Mouse (Mus musculus) olfactory bulb, adult 2 months (tissue): ENCODE results near the gene Ptar1. TPM values are rescaled to one million over a fixed set of nuclear protein-coding genes. Genes with fewer than 3 reads are reported as not detected.
"Not testable (repeated sequence)": the region's sequence is repeated elsewhere in the genome, so short reads cannot be mapped to it uniquely, and the experiment has no call there.

ENCODE experiments used
- H3K27ac ChIP-seq: fragments of 200-500 bp; 2 replicates; pipeline ENCODE4 v1.5.1; 2012; ENCODE audit warnings: low read depth, low read length; ENCODE audit not compliant: insufficient read depth
- H3K4me1 ChIP-seq: fragments of 200-500 bp; 2 replicates; pipeline ENCODE4 v1.6.1; 2012; ENCODE audit warnings: low read length; ENCODE audit not compliant: control insufficient read depth, insufficient read depth
- H3K4me3 ChIP-seq: fragments of 200-500 bp; 2 replicates; pipeline ENCODE4 v1.5.1; 2012; ENCODE audit warnings: mild to moderate bottlenecking, low read depth, low read length, moderate library complexity; ENCODE audit not compliant: insufficient read depth
- CTCF ChIP-seq: fragments of 200-500 bp; IDR thresholded peaks from 2 replicates; pipeline ENCODE4 v1.5.1; 2012; ENCODE audit warnings: low read depth, mild to moderate bottlenecking, low read length, moderate library complexity; ENCODE audit not compliant: insufficient read depth
- POLR2A ChIP-seq: fragments of 200-500 bp; IDR thresholded peaks from 2 replicates; pipeline ENCODE4 v1.6.1; 2012; ENCODE audit warnings: mild to moderate bottlenecking, low read depth, low read length, moderate library complexity; ENCODE audit not compliant: insufficient read depth
- WGBS: fragments of 180-500 bp; shearing (Covaris S2); methylation state at CpG from one replicate; pipeline ENCODE4 v1.1.7; 2018; 5-methylcytosine and 5-hydroxymethylcytosine counted together
- polyA plus RNA-seq: library from polyadenylated mRNA; stranded (reverse); fragments of >200 nt; gene quantifications from 2 replicates; pipeline ENCODE4 v1.2.4, GENCODE M21; 2012; ENCODE audit warnings: low replicate concordance; ENCODE audit not compliant: missing spikeins, insufficient read depth, insufficient read length

Gene Ptar1
- polyA plus RNA-seq, 1 experiment, result not detected

DNA sequence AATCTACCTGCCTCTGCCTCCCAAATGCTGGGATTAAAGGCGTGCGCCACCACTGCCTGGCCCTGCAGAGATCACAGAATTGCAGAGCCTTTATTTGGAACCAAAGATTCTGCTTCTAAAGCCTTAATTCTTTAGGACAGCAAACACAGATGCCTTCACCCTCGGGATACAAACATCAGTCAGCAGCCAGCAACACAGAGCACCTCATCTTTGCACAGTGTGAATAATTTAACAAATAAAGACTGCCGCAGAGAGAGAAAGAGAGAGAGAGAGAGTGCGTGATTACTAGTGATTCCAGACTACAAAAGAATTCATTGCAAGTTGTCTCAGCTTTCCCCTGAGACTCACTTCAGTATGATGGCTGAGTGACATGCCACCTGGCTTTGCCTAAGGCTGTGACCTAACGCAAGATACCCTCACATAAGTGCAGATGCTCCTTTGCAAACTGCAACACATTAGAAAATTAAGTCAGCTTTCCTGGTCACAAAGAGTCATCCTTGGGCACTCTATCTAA is 19.0 kb upstream of the Ptar1 start:
- no peaks in the 10 kb centered on the region for H3K4me1 ChIP-seq
- TF ChIP-seq POLR2A (no peak), CTCF (no peak)
- H3K27ac ChIP-seq, result no peak overlapping the region
- no peak overlapping the region for H3K4me3 ChIP-seq
- 74% methylated on average over 6 of the region's 6 CpGs for WGBS

- WGBS, result 48% methylated on average over 2 of the region's 2 CpGs
- TF ChIP-seq CTCF (no peak), POLR2A (no peak)
- Histone ChIP-seq H3K4me1 (no peaks in the 10 kb centered on the region), H3K4me3 (no peak overlapping the region), H3K27ac (no peak overlapping the region)
Observed at GRCm38 (mm10) chr19:23673021-23673420, 14.2 kb upstream of the Ptar1 start.

DNA sequence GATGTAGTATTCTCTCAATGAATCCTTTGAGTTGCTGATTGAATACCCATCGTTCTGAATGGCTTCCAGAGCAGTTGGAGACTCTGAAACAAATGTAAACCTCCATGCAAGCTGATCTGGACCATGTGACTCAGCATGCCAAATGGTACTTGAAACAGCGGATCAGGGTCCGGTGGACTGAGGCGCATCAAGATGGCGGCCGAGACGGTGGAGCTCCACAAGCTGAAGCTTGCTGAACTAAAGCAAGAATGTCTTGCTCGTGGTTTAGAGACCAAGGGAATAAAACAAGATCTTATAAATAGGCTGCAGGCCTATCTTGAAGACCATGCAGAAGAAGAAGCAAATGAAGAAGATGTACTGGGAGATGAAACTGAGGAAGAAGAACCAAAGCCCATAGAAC is 11.6 kb upstream of the Ptar1 start:
- H3K4me3 ChIP-seq, H3K4me1 ChIP-seq, H3K27ac ChIP-seq: not testable (repeated sequence)
- 95% methylated on average over 8 of the region's 8 CpGs for WGBS

- TF ChIP-seq CTCF, result no peak
- Histone ChIP-seq H3K4me1 (no peaks in the 10 kb centered on the region; the same call in 1 of the 2 replicates), H3K27ac (peak overlapping the region; percentile 83), H3K4me3 (peak overlapping the region; percentile 66)
- WGBS, result 0% methylated on average over 14 of the region's 14 CpGs
Observed at GRCm38 (mm10) chr19:23686962-23687295, 300 bp upstream of the Ptar1 start.

GRCm38 (mm10) chr19:23688421-23688946 is 1.3 kb downstream of the Ptar1 start:
- 37% methylated on average over 4 of the region's 4 CpGs for WGBS
- H3K4me3 ChIP-seq, result no peak overlapping the region; the same call in 1 of the 2 replicates
- no peak for TF ChIP-seq POLR2A
- no peak for TF ChIP-seq CTCF
- H3K4me1 ChIP-seq, result no peaks in the 10 kb centered on the region; the same call in 1 of the 2 replicates
- no peak overlapping the region for H3K27ac ChIP-seq

DNA sequence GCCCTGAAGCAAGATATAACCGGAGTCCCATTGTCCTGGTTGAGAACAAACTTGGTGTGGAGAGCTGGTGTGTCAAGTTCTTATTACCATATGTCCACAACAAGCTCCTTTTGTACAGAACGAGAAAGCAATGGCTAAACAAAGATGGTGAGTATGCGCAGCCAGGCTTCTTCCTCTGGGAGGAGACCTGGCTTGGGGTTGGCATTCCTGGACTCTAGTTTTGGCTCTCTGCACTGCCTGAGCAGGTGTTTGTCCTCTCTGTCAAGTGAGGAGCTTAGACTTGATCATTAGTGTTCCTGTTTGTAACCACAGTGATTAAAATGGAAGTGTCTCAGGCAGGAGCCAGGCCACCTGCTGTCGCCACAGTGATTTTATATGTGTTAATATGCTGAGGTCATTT is 7.1 kb downstream of the Ptar1 start:
- 44% methylated on average over 4 of the region's 4 CpGs for WGBS
- no peak overlapping the region for H3K4me3 ChIP-seq
- peak overlapping the region; percentile 54 for H3K27ac ChIP-seq
- TF ChIP-seq CTCF (no peak), POLR2A (no peak)
- H3K4me1 ChIP-seq, result peaks cover 7% of the 10 kb centered on the region

GRCm38 (mm10) chr19:23697861-23698260 is 10.6 kb downstream of the Ptar1 start:
- TF ChIP-seq CTCF (no peak), POLR2A (no peak)
- Histone ChIP-seq H3K4me3 (no peak overlapping the region), H3K27ac (no peak overlapping the region), H3K4me1 (peaks cover 7% of the 10 kb centered on the region)
- WGBS, result 56% methylated on average over 8 of the region's 8 CpGs

DNA sequence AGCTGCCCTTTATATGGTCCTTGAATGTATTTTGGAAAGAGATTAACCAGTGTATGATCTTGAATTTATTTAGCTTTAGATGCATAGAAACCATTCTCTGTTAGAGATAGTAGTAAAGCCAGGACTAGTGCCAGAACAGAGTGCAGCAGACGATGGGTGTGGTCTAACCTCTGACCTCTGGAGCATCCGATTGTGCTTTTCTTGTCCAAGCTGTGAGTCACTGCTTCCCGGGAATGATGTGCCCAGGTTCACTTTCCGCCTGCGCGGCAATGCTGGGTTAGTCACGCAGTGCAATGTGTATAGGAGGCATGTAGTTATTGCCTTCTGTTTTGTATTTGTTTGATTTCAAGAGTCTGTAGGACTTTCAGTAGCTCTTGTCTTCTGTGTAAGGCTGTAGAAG is 11.1 kb downstream of the Ptar1 start:
- 68% methylated on average over 7 of the region's 7 CpGs for WGBS

DNA sequence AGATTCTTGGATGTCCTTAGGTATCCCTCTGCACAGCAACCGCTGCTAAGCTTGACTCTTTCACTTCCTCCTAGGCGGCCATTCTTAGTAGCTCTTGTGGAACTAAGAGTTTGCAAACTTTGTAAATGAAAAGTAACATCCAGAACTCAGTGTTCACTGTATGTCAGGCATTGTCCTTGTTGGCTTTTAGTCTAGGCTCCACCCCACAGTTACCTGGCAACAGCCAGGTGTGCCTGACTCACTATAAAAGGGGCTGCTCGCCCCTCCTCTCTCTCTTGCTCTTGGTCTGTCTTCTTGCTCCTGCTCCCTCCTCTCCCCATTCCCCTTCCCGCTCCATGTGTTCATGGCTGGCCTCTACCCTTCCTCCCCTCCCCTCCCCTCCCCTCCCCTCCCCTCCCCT is 11.9 kb downstream of the Ptar1 start:
- WGBS, result 96% methylated on average over 4 of the region's 4 CpGs
- Histone ChIP-seq H3K4me1 (peaks cover 7% of the 10 kb centered on the region), H3K4me3 (no peak overlapping the region), H3K27ac (no peak overlapping the region)
- TF ChIP-seq POLR2A, result no peak
- no peak for TF ChIP-seq CTCF

More for the DNA sequence above, 11.1 kb downstream of the Ptar1 start:
- no peak for TF ChIP-seq CTCF
- no peak overlapping the region for H3K4me3 ChIP-seq
- no peak overlapping the region for H3K27ac ChIP-seq
- H3K4me1 ChIP-seq, result peaks cover 7% of the 10 kb centered on the region

DNA sequence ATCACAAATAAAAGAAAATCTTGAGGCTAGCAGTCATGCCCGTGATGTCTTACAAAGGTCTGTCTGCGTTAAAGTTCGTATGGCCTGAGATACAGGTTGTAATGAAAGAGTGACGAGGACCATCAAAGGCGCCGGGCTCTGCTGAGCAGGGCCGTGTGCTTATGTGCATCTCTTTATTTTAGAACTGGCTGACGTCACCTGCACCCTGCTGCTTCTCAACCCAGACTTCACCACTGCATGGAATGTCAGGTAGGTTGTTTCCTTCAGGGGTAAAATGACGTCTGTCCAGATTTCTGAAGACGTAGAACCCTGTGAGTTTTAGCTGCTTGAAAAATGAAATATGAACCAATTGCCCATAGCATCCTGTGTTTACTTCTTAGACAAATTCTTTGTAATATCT is 15.7 kb downstream of the Ptar1 start:
- no peak overlapping the region for H3K4me3 ChIP-seq
- WGBS, result 91% methylated on average over 10 of the region's 10 CpGs
- TF ChIP-seq POLR2A, result no peak
- H3K27ac ChIP-seq, result no peak overlapping the region
- H3K4me1 ChIP-seq, result peaks cover 3% of the 10 kb centered on the region
